Mouse (Mus musculus): ENCODE data around the gene Fstl3.

The Fstl3 gene

GRCm38 (mm10) chr10:79788386-79789158, 11.5 kb downstream of the Fstl3 start:
- DNase-seq: peak; percentile 86 to 91

- DNase-seq: no peak
Measured at GRCm38 (mm10) chr10:79789581-79789980, 12.5 kb downstream of the Fstl3 start.

GRCm38 (mm10) chr10:79790861-79791260, 13.8 kb downstream of the Fstl3 start, which contains the start of gene Prss57:
TSS of gene Prss57 (minus strand) at chr10:79790961.
- no peak for DNase-seq

- no peak for DNase-seq
Measured at GRCm38 (mm10) chr10:79792339-79793040, 15.4 kb downstream of the Fstl3 start.

- DNase-seq: peak; percentile 91 to 95
Measured at GRCm38 (mm10) chr10:79793051-79793737, 16.1 kb downstream of the Fstl3 start, which contains the start of gene Palm. TSS of gene Palm (plus strand) at chr10:79793572.

GRCm38 (mm10) chr10:79793738-79794490, 16.8 kb downstream of the Fstl3 start:
- peak in 1 of 2 experiments; percentile 64 for DNase-seq

- peak; percentile 62 to 67 for DNase-seq
Measured at GRCm38 (mm10) chr10:79794491-79794931, 17.4 kb downstream of the Fstl3 start.

- no peak for DNase-seq
Measured at GRCm38 (mm10) chr10:79795905-79796304, 18.8 kb downstream of the Fstl3 start.

- no peak for DNase-seq
Measured at GRCm38 (mm10) chr10:79797326-79797725, 20.3 kb downstream of the Fstl3 start.

- no peak for DNase-seq
Measured at GRCm38 (mm10) chr10:79798289-79798928, 21.3 kb downstream of the Fstl3 start.

GRCm38 (mm10) chr10:79800508-79800907, 23.4 kb downstream of the Fstl3 start:
- peak in 1 of 2 experiments; percentile 46 for DNase-seq

GRCm38 (mm10) chr10:79801837-79802236, 24.8 kb downstream of the Fstl3 start:
- DNase-seq: no peak

GRCm38 (mm10) chr10:79802331-79802971, 25.4 kb downstream of the Fstl3 start:
- DNase-seq: peak in 1 of 2 experiments; percentile 61

GRCm38 (mm10) chr10:79803716-79804323, 26.7 kb downstream of the Fstl3 start:
- peak; percentile 73 to 83 for DNase-seq

- DNase-seq: no peak
Measured at GRCm38 (mm10) chr10:79805636-79806035, 28.6 kb downstream of the Fstl3 start.

GRCm38 (mm10) chr10:79806331-79806730, 29.3 kb downstream of the Fstl3 start:
- DNase-seq: no peak

GRCm38 (mm10) chr10:79806972-79807371, 29.9 kb downstream of the Fstl3 start:
- peak in 1 of 2 experiments; percentile 49 for DNase-seq

GRCm38 (mm10) chr10:79807826-79808225, 30.8 kb downstream of the Fstl3 start:
- DNase-seq: peak; percentile 73 to 81

- no peak for DNase-seq
Measured at GRCm38 (mm10) chr10:79808728-79809127, 31.7 kb downstream of the Fstl3 start.

- peak; percentile 93 to 95 for DNase-seq
Measured at GRCm38 (mm10) chr10:79811736-79812637, 34.9 kb downstream of the Fstl3 start.
